Mouse (Mus musculus) midbrain, embryonic 16.5 days (tissue): ENCODE measurements around the gene Phlpp2. TPM values are rescaled to one million over a fixed set of nuclear protein-coding genes. Genes with fewer than 3 reads are reported as not detected.
"Not testable (repeated sequence)": the region's sequence is repeated elsewhere in the genome, so short reads cannot be mapped to it uniquely, and the experiment has no call there.

Source experiments
- ATAC-seq: fragments of 200-750 bp; cut with Nextera tagmentation; 2 replicates; pipeline ENCODE4 v1.8.0; 2017; ENCODE audit warnings: moderate TSS enrichment
- H3K27ac ChIP-seq: fragments of 300-500 bp; sonication (generic); 2 replicates; pipeline ENCODE4 v1.5.1; 2014; ENCODE audit warnings: mild to moderate bottlenecking, low read length, mixed read lengths
- H3K27me3 ChIP-seq: fragments of 300-500 bp; sonication (generic); 2 replicates; pipeline ENCODE4 v1.6.1; 2014; ENCODE audit warnings: low read depth, low read length, mixed read lengths; ENCODE audit not compliant: control insufficient read depth, insufficient read depth
- H3K36me3 ChIP-seq: fragments of 300-500 bp; sonication (generic); 2 replicates; pipeline ENCODE4 v1.6.1; 2014; ENCODE audit warnings: mild to moderate bottlenecking, low read length, moderate library complexity, mixed read lengths; ENCODE audit not compliant: control insufficient read depth, insufficient read depth
- H3K4me1 ChIP-seq: fragments of 300-500 bp; sonication (generic); 2 replicates; pipeline ENCODE4 v1.6.1; 2014; ENCODE audit warnings: mild to moderate bottlenecking, low read length, mixed read lengths; ENCODE audit not compliant: control insufficient read depth, insufficient read depth
- H3K4me2 ChIP-seq: fragments of 300-500 bp; sonication (generic); 2 replicates; pipeline ENCODE4 v1.6.1; 2014; ENCODE audit warnings: mild to moderate bottlenecking, low read length, mixed read lengths
- H3K4me3 ChIP-seq: fragments of 300-500 bp; sonication (generic); 2 replicates; pipeline ENCODE4 v1.5.1; 2014; ENCODE audit warnings: low read depth, mild to moderate bottlenecking, low read length, moderate library complexity, mixed read lengths
- H3K9ac ChIP-seq: fragments of 300-500 bp; sonication (generic); 2 replicates; pipeline ENCODE4 v1.6.1; 2014; ENCODE audit warnings: low read depth, low read length, mixed read lengths
- H3K9me3 ChIP-seq: fragments of 300-500 bp; sonication (generic); replicated peaks from 2 replicates; pipeline ENCODE4 v1.6.1; 2014; ENCODE audit warnings: mild to moderate bottlenecking, low read length, mixed read lengths; ENCODE audit not compliant: control insufficient read depth, poor library complexity, severe bottlenecking
- WGBS: fragments of 180-500 bp; shearing (Covaris S2); extraction: QIAGEN DNeasy Blood & Tissue Kit; methylation state at CpG from one replicate; pipeline ENCODE4 v1.1.7; 2014; 5-methylcytosine and 5-hydroxymethylcytosine counted together
- polyA plus RNA-seq: library from polyadenylated mRNA; unstranded; fragments of >200 nt; fragmentation: Nextera tagmentation; extraction: Ambion mirVana; gene quantifications from 2 replicates; pipeline ENCODE4 v1.2.1, GENCODE M21; 2015

Phlpp2 gene
- polyA plus RNA-seq, 1 experiment from 2014 or later, result 4.0 TPM

DNA sequence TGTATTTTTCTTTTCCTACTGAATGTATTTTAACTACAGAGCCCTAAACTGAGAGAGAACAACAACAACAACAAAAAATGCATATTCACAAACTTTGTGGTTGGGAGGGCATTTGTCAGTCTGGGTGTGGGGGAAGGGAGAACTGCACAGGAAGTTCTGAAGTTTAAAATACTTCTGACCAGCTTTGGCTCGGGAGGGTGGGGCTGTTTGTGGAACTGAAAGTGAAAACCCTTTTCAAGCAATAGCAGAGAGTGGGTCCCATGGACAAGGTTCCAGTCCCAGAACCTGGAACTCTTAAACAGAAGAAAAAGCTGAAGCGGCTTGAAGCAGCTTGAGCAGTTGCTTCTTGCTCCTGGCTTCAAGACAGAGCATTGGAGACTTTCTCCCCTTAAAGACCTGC lies 4.9 kb upstream of the Phlpp2 start:
- H3K9ac ChIP-seq, result no peak overlapping the region
- WGBS, result 86% methylated on average over 2 of the region's 2 CpGs
- no peaks in the 10 kb centered on the region for H3K27me3 ChIP-seq
- H3K27ac ChIP-seq, result no peak overlapping the region
- H3K4me2 ChIP-seq, result no peak overlapping the region
- peaks cover 32% of the 10 kb centered on the region for H3K36me3 ChIP-seq
- H3K4me3 ChIP-seq, result no peak overlapping the region
- no peaks in the 10 kb centered on the region for H3K9me3 ChIP-seq
- no peak for ATAC-seq
- peaks cover 2% of the 10 kb centered on the region; the same call in 1 of the 2 replicates for H3K4me1 ChIP-seq

DNA sequence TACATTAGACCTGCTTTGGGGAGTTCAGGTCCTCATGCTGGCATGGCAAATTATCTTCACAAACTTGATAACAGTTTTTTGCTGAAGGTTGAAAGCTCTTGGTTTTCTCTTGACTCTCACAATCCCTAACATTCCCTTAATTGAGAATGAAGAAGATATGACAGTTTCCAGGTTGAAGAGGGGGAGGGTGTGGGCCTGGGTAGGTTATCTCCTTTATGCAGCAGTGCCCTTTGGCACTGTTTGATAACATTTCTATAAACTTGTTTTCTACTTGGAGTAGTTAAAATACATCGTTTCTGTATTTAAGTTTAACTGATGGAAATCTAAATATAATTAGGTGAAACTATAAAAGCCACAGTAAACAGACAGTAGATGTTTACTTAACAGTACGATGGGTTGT lies 3.5 kb upstream of the Phlpp2 start:
- Histone ChIP-seq H3K36me3 (peaks cover 28% of the 10 kb centered on the region), H3K27me3 (no peaks in the 10 kb centered on the region), H3K4me1 (peaks cover 4% of the 10 kb centered on the region), H3K9ac (no peak overlapping the region), H3K4me3 (no peak overlapping the region), H3K9me3 (no peaks in the 10 kb centered on the region), H3K27ac (no peak overlapping the region), H3K4me2 (no peak overlapping the region)
- WGBS, result 87% methylated on average over 2 of the region's 2 CpGs
- ATAC-seq, result no peak

DNA sequence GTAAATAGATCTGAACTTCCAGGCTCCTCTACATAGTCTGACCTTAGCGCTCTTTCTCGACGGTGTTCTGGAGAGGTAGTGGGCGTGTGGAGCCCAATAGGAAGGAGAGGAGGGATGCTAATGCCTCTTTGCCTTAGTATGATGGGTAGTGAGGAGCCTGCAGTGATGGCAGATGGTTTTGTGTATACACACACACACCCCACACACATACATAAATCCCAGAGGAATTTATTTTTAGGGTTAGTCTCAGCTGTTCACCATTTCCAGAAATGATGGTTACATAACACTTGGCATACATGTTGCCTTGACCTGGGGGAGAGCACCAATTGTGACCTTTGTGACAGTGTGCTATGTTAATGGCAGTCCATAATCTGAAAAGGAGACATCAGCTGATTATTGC lies 2.8 kb upstream of the Phlpp2 start:
- H3K27ac ChIP-seq, result no peak overlapping the region
- no peaks in the 10 kb centered on the region for H3K9me3 ChIP-seq
- H3K27me3 ChIP-seq, result no peaks in the 10 kb centered on the region
- no peak overlapping the region for H3K9ac ChIP-seq
- H3K4me2 ChIP-seq, result no peak overlapping the region
- peaks cover 10% of the 10 kb centered on the region for H3K4me1 ChIP-seq
- peaks cover 20% of the 10 kb centered on the region for H3K36me3 ChIP-seq
- ATAC-seq, result no peak
- WGBS, result 83% methylated on average over 4 of the region's 4 CpGs
- no peak overlapping the region for H3K4me3 ChIP-seq

DNA sequence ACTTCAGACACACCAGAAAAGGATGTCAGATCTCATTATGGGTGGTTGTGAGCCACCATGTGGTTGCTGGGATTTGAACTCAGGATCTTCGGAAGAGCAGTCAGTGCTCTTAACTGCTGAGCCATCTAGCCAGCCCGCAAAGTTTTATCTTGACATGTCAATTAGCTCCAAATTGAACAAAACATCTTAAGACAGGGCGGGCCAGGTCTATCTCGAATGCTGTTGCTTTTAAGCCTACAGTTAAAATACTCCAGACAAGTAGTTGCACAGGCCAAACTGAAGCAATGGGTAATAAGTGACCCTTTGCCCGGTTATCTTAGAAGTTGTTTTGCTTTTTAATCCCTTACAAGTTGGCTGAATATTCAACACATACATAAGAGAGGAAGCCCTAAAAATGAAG lies 1.7 kb upstream of the Phlpp2 start:
- H3K4me2 ChIP-seq, result no peak overlapping the region
- ATAC-seq, result no peak
- no peaks in the 10 kb centered on the region for H3K9me3 ChIP-seq
- no peak overlapping the region for H3K4me3 ChIP-seq
- peaks cover 9% of the 10 kb centered on the region; the same call in 1 of the 2 replicates for H3K36me3 ChIP-seq
- H3K27me3 ChIP-seq, result no peaks in the 10 kb centered on the region
- no peak overlapping the region for H3K9ac ChIP-seq
- peaks cover 15% of the 10 kb centered on the region for H3K4me1 ChIP-seq
- 94% methylated on average over 5 of the region's 5 CpGs for WGBS
- no peak overlapping the region for H3K27ac ChIP-seq

DNA sequence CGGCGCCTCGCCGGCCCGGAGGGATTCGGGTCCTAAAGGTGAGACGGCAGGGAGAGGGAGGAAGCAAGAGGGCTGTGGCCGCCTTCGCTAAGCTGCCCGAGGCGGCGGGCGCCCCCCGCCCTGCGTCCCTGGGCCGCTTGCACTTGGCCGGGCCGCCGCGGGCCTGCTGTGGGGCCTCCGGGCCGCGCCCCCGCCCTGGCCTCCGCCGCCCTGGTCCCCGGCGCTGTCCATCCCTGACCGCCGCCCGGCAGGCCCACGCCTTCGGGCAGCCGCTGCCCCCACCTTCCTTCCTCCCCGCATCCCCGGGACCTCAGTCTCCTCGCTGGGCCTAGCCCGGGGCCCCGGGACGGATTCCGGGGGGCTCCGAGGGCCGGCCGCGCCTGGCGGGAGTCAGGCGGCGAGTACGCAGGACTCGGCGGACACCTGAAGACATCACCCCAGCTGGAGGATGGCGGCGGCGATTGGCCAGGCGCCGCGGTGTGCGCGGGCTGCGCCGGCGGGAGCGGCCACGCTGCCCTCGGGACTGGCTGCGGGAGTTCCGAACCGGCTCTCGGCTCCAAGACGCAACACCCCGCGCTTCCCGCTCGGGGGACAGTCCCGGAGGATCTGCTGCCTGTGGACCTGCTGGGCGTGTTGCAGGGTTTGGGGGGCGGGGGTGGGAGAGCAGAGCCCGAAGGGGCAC lies 479 bp downstream of the Phlpp2 start:
- Histone ChIP-seq H3K9me3 (no peaks in the 10 kb centered on the region), H3K4me2 (peak overlapping the region; percentile 73), H3K4me1 (peaks cover 15% of the 10 kb centered on the region), H3K9ac (peak overlapping the region; percentile 97), H3K27ac (peak overlapping the region; percentile 91), H3K36me3 (no peaks in the 10 kb centered on the region), H3K4me3 (peak overlapping the region; percentile 99), H3K27me3 (no peaks in the 10 kb centered on the region)
- ATAC-seq, result peak; percentile 86
- under 1% methylated on average over 52 of the region's 78 CpGs for WGBS

DNA sequence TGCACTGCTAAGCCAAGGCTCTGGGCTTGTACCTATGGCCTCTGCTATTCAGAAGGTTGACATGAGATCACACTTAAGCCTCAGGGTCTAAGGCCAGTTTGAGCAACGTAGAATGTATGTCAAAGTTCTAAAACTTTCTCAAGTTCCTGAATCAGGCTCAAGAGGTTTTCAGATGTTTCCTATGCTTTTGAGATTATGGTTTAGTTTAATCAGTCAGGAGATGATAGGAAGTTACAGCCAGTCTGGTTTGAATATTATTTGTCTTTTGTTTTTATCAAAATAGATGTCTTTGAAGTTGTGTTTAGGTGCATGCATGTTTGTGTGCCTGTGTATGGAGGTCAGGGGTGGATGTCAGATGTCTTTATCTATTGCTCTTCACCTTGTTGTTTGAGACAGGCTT lies 2.7 kb downstream of the Phlpp2 start:
- no peaks in the 10 kb centered on the region for H3K36me3 ChIP-seq
- 97% methylated on average over 1 of the region's 1 CpGs for WGBS
- no peaks in the 10 kb centered on the region for H3K9me3 ChIP-seq
- no peak overlapping the region for H3K27ac ChIP-seq
- no peak overlapping the region for H3K4me3 ChIP-seq
- H3K4me2 ChIP-seq, result no peak overlapping the region
- peaks cover 15% of the 10 kb centered on the region for H3K4me1 ChIP-seq
- H3K9ac ChIP-seq, result no peak overlapping the region
- no peaks in the 10 kb centered on the region for H3K27me3 ChIP-seq
- no peak for ATAC-seq

DNA sequence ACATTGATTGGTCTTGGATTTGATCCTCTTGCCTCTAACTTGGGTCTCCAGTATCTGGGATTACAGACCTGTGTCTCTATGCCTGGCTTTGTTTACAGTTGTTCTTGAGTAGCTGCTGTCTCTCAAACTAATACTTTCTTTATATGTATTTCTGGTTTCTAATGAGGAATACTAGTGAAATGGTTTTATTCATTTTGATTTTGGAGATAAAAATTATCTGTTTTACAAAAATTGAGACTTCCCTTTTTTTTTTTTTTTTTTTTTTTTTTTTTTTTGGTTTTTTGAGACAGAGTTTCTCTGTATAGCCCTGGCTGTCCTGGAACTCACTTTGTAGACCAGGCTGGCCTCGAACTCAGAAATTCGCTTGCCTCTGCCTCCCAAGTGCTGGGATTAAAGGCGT lies 5.5 kb downstream of the Phlpp2 start:
- not testable (repeated sequence) for ATAC-seq, H3K27me3 ChIP-seq, H3K36me3 ChIP-seq, H3K4me3 ChIP-seq, H3K9ac ChIP-seq, H3K4me2 ChIP-seq, H3K27ac ChIP-seq, H3K9me3 ChIP-seq
- WGBS, result 92% methylated on average over 3 of the region's 3 CpGs
- H3K4me1 ChIP-seq, result peaks cover 13% of the 10 kb centered on the region

DNA sequence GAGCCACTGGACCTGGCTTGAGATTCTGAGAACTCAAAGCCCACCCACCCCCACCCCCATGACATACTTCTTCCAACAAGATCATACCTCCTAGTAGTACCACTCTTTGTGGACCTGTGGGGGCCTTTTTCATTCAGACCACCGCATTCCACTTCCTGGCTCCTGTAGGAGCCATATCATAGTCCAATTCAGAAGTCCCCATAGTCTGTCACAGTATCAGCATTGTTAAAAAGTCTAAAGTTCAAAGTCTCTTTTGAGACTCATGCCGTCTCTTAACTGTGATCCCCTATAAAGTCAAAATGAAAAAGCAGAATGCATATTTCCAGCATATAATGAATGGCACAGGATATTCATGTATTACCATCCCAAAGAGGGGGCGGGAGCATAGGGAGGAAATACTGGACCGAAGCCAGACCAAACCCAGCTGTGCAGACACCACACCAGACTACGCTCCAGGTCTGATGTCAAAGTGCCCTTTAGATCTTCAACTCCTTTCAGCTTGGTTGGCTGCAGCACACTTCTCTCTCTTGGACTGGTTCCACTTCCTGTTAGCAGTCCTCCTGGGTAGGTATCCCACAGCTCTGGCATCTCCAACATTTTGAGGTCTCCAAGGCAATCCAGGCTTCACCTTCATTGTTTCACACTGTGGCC lies 11.8 kb downstream of the Phlpp2 start:
- Histone ChIP-seq H3K36me3 (peaks cover 8% of the 10 kb centered on the region), H3K9me3 (no peaks in the 10 kb centered on the region), H3K4me2 (no peak overlapping the region), H3K27ac (no peak overlapping the region), H3K9ac (no peak overlapping the region), H3K27me3 (no peaks in the 10 kb centered on the region), H3K4me3 (no peak overlapping the region), H3K4me1 (no peaks in the 10 kb centered on the region)
- ATAC-seq, result no peak
- WGBS, result 92% methylated on average over 5 of the region's 5 CpGs

DNA sequence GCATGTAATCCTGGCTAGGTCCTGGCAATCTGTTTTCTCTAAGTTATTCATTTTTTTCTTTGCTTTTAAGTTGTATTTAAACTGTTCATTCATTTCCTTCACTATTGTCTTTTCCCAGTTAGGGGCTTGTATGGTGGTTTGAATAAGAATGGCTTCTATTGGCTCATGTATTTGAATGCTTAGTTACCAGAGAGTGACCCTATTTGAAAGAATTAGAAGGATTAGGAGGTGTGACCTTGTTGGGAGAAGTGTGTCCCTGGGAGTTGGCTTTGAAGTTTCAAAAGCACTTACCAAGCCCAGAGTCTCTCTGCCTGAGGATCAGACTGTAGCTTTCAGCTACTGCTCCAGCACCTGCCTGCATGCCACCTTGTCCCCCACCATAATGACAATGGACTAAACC lies 17.0 kb downstream of the Phlpp2 start:
- peaks cover 3% of the 10 kb centered on the region; the same call in 1 of the 2 replicates for H3K36me3 ChIP-seq
- H3K27me3 ChIP-seq, result no peaks in the 10 kb centered on the region
- no peaks in the 10 kb centered on the region for H3K4me1 ChIP-seq
- H3K9me3 ChIP-seq, result no peaks in the 10 kb centered on the region
- no peak overlapping the region for H3K27ac ChIP-seq
- no peak overlapping the region for H3K4me3 ChIP-seq
- no peak for ATAC-seq
- no peak overlapping the region for H3K9ac ChIP-seq
- no peak overlapping the region for H3K4me2 ChIP-seq
